Mouse (Mus musculus) layer of hippocampus, adult 6 months (tissue): Measurements from ENCODE around the gene Zfp808. TPM values are rescaled to one million over a fixed set of nuclear protein-coding genes. Genes with fewer than 3 reads are reported as not detected.

Experiments
- long read RNA-seq, 2 experiments: library from polyadenylated mRNA; unstranded; transcript quantifications; one replicate each; pipeline ENCODE4 v2.0.0; 2019 to 2020
- polyA plus RNA-seq: library from polyadenylated mRNA; unstranded; fragments of <200 nt; fragmentation: Nextera tagmentation; gene quantifications from 2 replicates; pipeline ENCODE4 v1.2.3, GENCODE M21; 2021

The Zfp808 gene
- polyA plus RNA-seq: 1.2 and 1.3 TPM in 2 replicates
- long read RNA-seq, experiment 1, partial matches to known transcripts: 0 of 2 reads
- long read RNA-seq, experiment 1, other reads (novel, unspliced or antisense): 0 of 2 reads
- long read RNA-seq, experiment 2, partial matches to known transcripts: 0 of 3 reads
- long read RNA-seq, experiment 2, other reads (novel, unspliced or antisense): 0 of 3 reads

GRCm38 (mm10) chr13:62129432-62130171 lies at the start of gene Zfp808:
Zfp808 (plus strand) TSS chr13:62129886.

